Mouse (Mus musculus): ENCODE data around the gene Zswim8.
A peak's percentile ranks its signal among the peaks of the same experiment; 100 is the strongest.

GRCm38 (mm10) chr14:20746935-20747334 lies 39.6 kb downstream of the Zswim8 start:
- TF ChIP-seq CTCF (IDR thresholded peaks at IDR 0.05; ENCODE audit: low read depth), result peak; percentile 58
- TF ChIP-seq EP300 (optimal IDR thresholded peaks at IDR 0.05), result no peak
